Mouse (Mus musculus) neural tube, postnatal 0 days (tissue): ENCODE data around the gene Olfr1299. TPM values are rescaled to one million over a fixed set of nuclear protein-coding genes. Genes with fewer than 3 reads are reported as not detected.

Source experiments
- polyA plus RNA-seq: library from polyadenylated mRNA; unstranded; fragments of >200 nt; fragmentation: Nextera tagmentation; extraction: Ambion mirVana; gene quantifications from 2 replicates; pipeline ENCODE4 v1.2.1, GENCODE M21; 2015

Gene Olfr1299
- polyA plus RNA-seq = not detected in 2 replicates

GRCm38 (mm10) chr2:111661119-111661518, at the start of gene Olfr1299:
TSS of gene Olfr1299 (plus strand) at chr2:111661419.

GRCm38 (mm10) chr2:111626397-111626796, 34.8 kb upstream of the Olfr1299 start, which contains the start of gene Olfr1297:
TSS of gene Olfr1297 (minus strand) at chr2:111626497.

GRCm38 (mm10) chr2:111649101-111649500, 12.1 kb upstream of the Olfr1299 start, which contains the start of gene Olfr1298:
TSS of gene Olfr1298 (minus strand) at chr2:111649201.

Other genes with a start within 250 kb of the Olfr1299 start
- not detected in 2 replicates for gene Olfr1286, start 238.3 kb upstream of the Olfr1299 start, polyA plus RNA-seq
- gene Olfr1287, start 212.3 kb upstream of the Olfr1299 start, polyA plus RNA-seq = not detected in 2 replicates
- gene Olfr1288, start 187.3 kb upstream of the Olfr1299 start, polyA plus RNA-seq = not detected in 2 replicates
- not detected in 2 replicates for gene Olfr1289, start 180.6 kb upstream of the Olfr1299 start, polyA plus RNA-seq
- not detected in 2 replicates for gene Olfr1290, start 167.6 kb upstream of the Olfr1299 start, polyA plus RNA-seq
- gene Olfr1291-ps1, start 164.2 kb upstream of the Olfr1299 start, polyA plus RNA-seq = not detected in 2 replicates
- gene Olfr1293-ps, start 136.2 kb upstream of the Olfr1299 start, polyA plus RNA-seq = not detected in 2 replicates
- not detected in 2 replicates for gene Olfr1294, start 121.1 kb upstream of the Olfr1299 start, polyA plus RNA-seq
- gene Olfr1295, start 91.7 kb upstream of the Olfr1299 start, polyA plus RNA-seq = not detected in 2 replicates
- gene Olfr1297, start 34.9 kb upstream of the Olfr1299 start, polyA plus RNA-seq = not detected in 2 replicates
- not detected in 2 replicates for gene Olfr1298, start 12.2 kb upstream of the Olfr1299 start, polyA plus RNA-seq
- not detected in 2 replicates for gene Olfr1301, start 89.6 kb downstream of the Olfr1299 start, polyA plus RNA-seq
- not detected in 2 replicates for gene Olfr1302, start 116.0 kb downstream of the Olfr1299 start, polyA plus RNA-seq
- gene Olfr1303, start 158.9 kb downstream of the Olfr1299 start, polyA plus RNA-seq = not detected in 2 replicates
- gene Olfr1305, start 215.7 kb downstream of the Olfr1299 start, polyA plus RNA-seq = not detected in 2 replicates